Mouse (Mus musculus): ENCODE measurements around the gene Sspo.

GRCm38 (mm10) chr6:48446896-48447295, 1.1 kb upstream of the Sspo start:
- TF ChIP-seq POLR2A (IDR thresholded peaks at IDR 0.05; ENCODE audit: extremely low read depth, insufficient read depth, low read length) (no peak), CTCF (IDR thresholded peaks at IDR 0.05; ENCODE audit: low read depth, low read length) (no peak)

Data from liver, adult 2 months (tissue).